Mouse (Mus musculus) spleen, adult 2 months (tissue): ENCODE results near the gene Gm27021. TPM values are rescaled to one million over a fixed set of nuclear protein-coding genes. Genes with fewer than 3 reads are reported as not detected.

ENCODE experiments used
- DNase-seq, 2 experiments: peaks; one replicate each; pipeline versions ENCODE4 v3.0.0 to v3.0.0-alpha.2; 2012 to 2021; ENCODE audit warnings: low spot score in 2 of 2, low read depth in 1 of 2
- H3K27ac ChIP-seq: fragments of 200-500 bp; 2 replicates; pipeline ENCODE4 v1.5.1; 2012; ENCODE audit warnings: low read length, inconsistent platforms; ENCODE audit not compliant: insufficient read depth
- H3K27me3 ChIP-seq: fragments of 200-500 bp; 2 replicates; pipeline ENCODE4 v1.6.1; 2012; ENCODE audit warnings: mild to moderate bottlenecking, moderate library complexity, low read length, inconsistent platforms; ENCODE audit not compliant: control insufficient read depth, insufficient read depth
- H3K36me3 ChIP-seq: fragments of 200-500 bp; 2 replicates; pipeline ENCODE4 v1.6.1; 2012; ENCODE audit warnings: mild to moderate bottlenecking, low read length, inconsistent platforms; ENCODE audit not compliant: control insufficient read depth, insufficient read depth
- H3K4me1 ChIP-seq: fragments of 200-500 bp; 2 replicates; pipeline ENCODE4 v1.6.1; 2011; ENCODE audit warnings: inconsistent platforms; ENCODE audit not compliant: control insufficient read depth, insufficient read depth, insufficient read length
- H3K4me3 ChIP-seq: fragments of 200-500 bp; 2 replicates; pipeline ENCODE4 v1.5.1; 2011; ENCODE audit warnings: mild to moderate bottlenecking, inconsistent platforms; ENCODE audit not compliant: insufficient read depth, insufficient read length; ENCODE audit errors: extremely low read depth
- CTCF ChIP-seq: fragments of 200-500 bp; IDR thresholded peaks from 2 replicates; pipeline ENCODE4 v1.5.1; 2011; ENCODE audit warnings: mild to moderate bottlenecking, inconsistent platforms; ENCODE audit not compliant: insufficient read depth, insufficient read length, insufficient replicate concordance; ENCODE audit errors: extremely low read depth
- POLR2A ChIP-seq: fragments of 200-500 bp; IDR thresholded peaks from 2 replicates; pipeline ENCODE4 v1.6.1; 2011; ENCODE audit warnings: low read depth, low read length, inconsistent platforms
- WGBS: fragments of 180-500 bp; shearing (Covaris S2); methylation state at CpG from one replicate; pipeline ENCODE4 v1.1.7; 2018; 5-methylcytosine and 5-hydroxymethylcytosine counted together
- polyA plus RNA-seq: library from polyadenylated mRNA; depleted of rRNA; stranded (reverse); fragments of >200 nt; gene quantifications from 2 replicates; pipeline ENCODE4 v1.2.3, GENCODE M21; 2012

The Gm27021 gene
- polyA plus RNA-seq, 1 experiment: 0.18 TPM

DNA sequence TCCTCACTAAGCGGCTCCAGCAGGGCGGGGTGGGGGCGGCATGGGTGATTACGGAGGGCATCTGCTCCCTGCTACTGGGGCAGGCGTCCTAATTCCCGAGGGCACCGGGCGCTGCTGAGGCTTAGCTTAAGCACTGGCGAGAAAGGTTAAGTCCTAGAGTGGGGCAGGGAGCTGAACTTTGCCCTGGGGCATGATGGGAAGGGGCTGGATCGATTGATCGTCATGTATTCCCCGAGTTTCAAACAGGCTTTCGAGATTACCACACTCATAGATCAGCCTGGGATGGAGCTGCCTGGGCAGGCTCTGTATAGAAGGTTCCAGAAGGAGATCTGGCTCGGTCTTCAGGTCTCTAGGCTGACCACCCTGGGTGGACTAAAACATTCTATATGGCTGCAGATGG, 45.7 kb downstream of the Gm27021 start:
- no peak for DNase-seq
- WGBS: 90% methylated on average over 14 of the region's 14 CpGs

GRCm38 (mm10) chr8:120620441-120620840, 47.4 kb downstream of the Gm27021 start:
- no peaks in the 10 kb centered on the region for H3K27me3 ChIP-seq
- H3K4me1 ChIP-seq: no peaks in the 10 kb centered on the region
- no peak overlapping the region for H3K4me3 ChIP-seq
- no peak for TF ChIP-seq POLR2A
- no peak for TF ChIP-seq CTCF
- DNase-seq: no peak
- WGBS: 85% methylated on average over 7 of the region's 7 CpGs
- H3K27ac ChIP-seq: no peak overlapping the region
- H3K36me3 ChIP-seq: no peaks in the 10 kb centered on the region

More for the DNA sequence above, 45.7 kb downstream of the Gm27021 start:
- Histone ChIP-seq H3K4me3 (no peak overlapping the region), H3K27ac (no peak overlapping the region), H3K36me3 (no peaks in the 10 kb centered on the region), H3K27me3 (no peaks in the 10 kb centered on the region), H3K4me1 (no peaks in the 10 kb centered on the region)
- no peak for TF ChIP-seq CTCF
- TF ChIP-seq POLR2A: no peak

DNA sequence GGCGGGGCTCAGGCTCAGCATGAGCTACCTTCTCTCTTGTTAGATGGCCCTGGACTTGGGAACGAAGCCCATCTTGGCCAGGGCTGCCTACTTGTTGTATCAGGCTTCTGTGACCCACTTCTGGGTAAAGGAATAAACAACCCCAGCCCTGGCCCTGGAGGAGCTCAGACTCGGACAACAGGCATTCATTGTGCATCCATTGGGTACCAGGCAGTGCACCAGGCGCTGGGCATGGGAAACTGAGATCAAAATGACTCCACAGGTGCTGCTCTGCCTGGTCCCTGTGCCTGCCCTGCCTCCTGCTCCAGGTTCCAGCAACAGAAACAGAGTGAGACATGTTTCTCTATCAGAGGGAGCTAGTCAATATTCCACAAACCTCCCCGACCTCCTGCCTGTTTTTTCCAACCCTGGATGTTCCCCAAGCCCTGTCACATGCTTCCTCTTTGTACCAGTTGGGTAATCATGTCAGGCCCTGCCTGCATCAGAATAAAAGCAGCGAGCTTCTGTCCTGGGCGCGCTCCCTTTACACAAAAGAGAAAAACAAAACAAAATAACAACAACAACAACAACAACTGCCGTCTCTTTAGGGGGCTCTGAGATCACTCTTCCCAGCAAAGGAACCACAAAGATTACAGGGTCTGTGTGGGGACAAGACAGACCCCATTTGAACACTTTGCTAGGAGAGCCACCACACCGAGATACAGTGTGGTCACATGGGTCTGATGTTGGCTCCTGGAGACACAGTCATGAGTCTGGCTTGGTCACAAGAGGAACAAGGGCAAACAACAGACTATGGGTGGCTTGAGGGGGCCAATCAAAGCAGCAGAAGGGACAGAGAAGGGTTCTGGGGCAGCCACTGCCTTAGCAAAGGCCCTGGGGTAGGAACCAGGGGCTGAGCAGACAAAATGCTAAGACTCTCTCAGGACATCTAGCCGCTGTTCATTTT, 48.4 kb downstream of the Gm27021 start:
- no peak for DNase-seq
- TF ChIP-seq CTCF (no peak), POLR2A (no peak)
- Histone ChIP-seq H3K4me3 (no peak overlapping the region), H3K36me3 (no peaks in the 10 kb centered on the region), H3K27ac (no peak overlapping the region), H3K27me3 (no peaks in the 10 kb centered on the region), H3K4me1 (no peaks in the 10 kb centered on the region)
- 72% methylated on average over 11 of the region's 11 CpGs for WGBS

- H3K36me3 ChIP-seq: no peaks in the 10 kb centered on the region
- H3K4me1 ChIP-seq: no peaks in the 10 kb centered on the region
- peak; percentile 77; the same call in 1 of the 2 replicates for TF ChIP-seq CTCF
- no peak for TF ChIP-seq POLR2A
- DNase-seq: peak; percentile 25 to 56
- no peaks in the 10 kb centered on the region for H3K27me3 ChIP-seq
- H3K27ac ChIP-seq: no peak overlapping the region
- no peak overlapping the region for H3K4me3 ChIP-seq
- 1% methylated on average over 6 of the region's 6 CpGs for WGBS
Observed at GRCm38 (mm10) chr8:120618110-120618509, 49.8 kb downstream of the Gm27021 start.

- DNase-seq: no peak
- no peak for TF ChIP-seq POLR2A
- WGBS: 89% methylated on average over 7 of the region's 8 CpGs
- H3K4me3 ChIP-seq: no peak overlapping the region
- H3K27ac ChIP-seq: no peak overlapping the region
- no peaks in the 10 kb centered on the region for H3K27me3 ChIP-seq
- no peaks in the 10 kb centered on the region for H3K36me3 ChIP-seq
- H3K4me1 ChIP-seq: no peaks in the 10 kb centered on the region
Observed at GRCm38 (mm10) chr8:120616663-120617626, 50.9 kb downstream of the Gm27021 start.

- no peak for DNase-seq
- Histone ChIP-seq H3K27ac (no peak overlapping the region), H3K27me3 (no peaks in the 10 kb centered on the region), H3K4me1 (no peaks in the 10 kb centered on the region), H3K36me3 (no peaks in the 10 kb centered on the region), H3K4me3 (no peak overlapping the region)
- TF ChIP-seq POLR2A (no peak), CTCF (no peak)
- 88% methylated on average over 3 of the region's 3 CpGs for WGBS
Observed at GRCm38 (mm10) chr8:120614491-120614890, 53.4 kb downstream of the Gm27021 start.
